Mouse (Mus musculus) adrenal gland, adult 10 weeks (tissue): ENCODE measurements around the gene Noa1. TPM values are rescaled to one million over a fixed set of nuclear protein-coding genes. Genes with fewer than 3 reads are reported as not detected.

ENCODE experiments used
- polyA plus RNA-seq: library from polyadenylated mRNA; stranded (reverse); fragments of 350-450 nt; fragmentation: Illumina TruSeq; extraction: RNeasy Lipid Tissue Mini Kit (QIAGEN cat#74804); gene quantifications from one replicate; pipeline ENCODE4 v1.2.3, GENCODE M21; 2014; ENCODE audit warnings: low read depth, low replicate concordance

Noa1 gene
- polyA plus RNA-seq = 27.1 TPM

DNA sequence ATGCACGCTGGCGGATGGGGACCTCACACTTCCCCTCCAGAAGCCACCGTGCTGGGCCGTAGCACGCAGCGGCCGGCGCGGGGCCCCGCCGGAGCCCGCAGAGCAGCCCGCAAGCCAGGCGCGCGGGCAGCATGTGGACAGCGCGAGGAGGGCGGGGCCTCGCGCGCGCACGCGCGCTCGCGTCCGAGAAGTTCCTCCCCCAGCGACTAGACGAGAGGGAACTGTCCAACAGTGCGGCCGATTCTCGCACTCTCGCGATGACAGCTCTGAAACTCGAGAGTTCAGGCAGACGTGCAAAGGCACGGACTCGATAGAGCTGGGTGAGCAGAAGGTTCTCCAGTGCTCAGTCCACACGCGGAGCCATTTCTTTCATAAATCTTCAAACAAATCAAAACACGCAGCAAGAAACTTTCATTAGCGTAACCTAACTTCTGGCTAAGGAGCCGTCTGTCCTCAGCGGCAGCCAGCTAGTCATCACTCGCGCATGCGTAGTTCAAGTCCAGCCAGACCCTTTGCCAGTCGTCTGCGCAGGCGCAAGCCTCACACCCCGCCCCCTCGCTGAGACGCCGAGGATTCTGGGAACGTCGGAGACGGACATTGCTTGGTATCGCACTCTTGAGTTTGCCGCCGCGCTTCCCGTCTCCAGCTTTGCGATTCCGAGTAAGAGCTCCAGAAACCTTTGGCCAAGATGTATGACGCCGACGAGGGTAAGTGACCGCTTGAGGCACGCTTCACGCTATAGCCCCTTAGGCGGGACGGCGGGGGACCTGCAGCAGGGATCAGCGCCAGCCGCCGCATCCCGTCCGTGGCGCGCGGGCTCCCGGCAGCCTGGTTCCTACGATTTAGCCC, at the start of gene Noa1, which contains the start of gene Polr2b:
Gene Noa1, minus strand, starts transcription at position 161 of the 849 bp plus-strand sequence.
Gene Polr2b, plus strand, starts transcription at position 224 of the 849 bp plus-strand sequence.

DNA sequence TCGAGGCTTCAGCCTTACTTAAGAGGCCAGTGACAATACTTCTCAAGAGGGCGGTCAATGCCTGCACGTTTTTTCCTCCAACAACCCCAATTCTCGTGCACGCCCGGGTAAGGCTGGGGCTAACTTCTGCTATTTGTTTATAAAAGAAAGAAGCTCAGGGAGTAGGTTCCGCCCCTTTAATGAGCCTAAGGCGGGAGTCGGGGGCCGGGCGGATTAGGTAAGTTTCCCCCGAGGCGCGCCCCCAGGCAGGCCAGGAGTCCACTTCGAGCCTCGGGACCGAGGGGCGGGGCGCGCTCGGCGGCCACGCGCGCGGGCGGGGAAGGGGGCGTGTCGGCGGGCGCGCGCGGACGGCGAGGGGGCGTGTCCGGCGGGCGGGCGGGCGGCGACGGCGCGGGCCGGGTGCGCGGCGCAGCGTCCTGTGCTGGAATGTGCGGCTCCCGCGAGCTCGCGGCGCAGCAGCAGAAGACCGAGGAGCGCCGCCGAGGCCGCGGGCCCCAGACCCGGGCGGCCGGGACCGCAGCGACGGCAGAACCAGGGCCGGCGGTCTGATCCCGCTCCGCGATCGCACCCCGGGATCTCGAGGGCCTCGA, 44.7 kb downstream of the Noa1 start, which contains the start of gene Rest:
Gene Rest, plus strand, starts transcription at position 411 of the 590 bp plus-strand sequence.

Other genes starting within 250 kb of the Noa1 start
- 1.3 TPM for gene Hopx, start 195.0 kb downstream of the Noa1 start, polyA plus RNA-seq
- not detected for gene Spink2, start 98.6 kb downstream of the Noa1 start, polyA plus RNA-seq
- gene Rest, start 44.6 kb downstream of the Noa1 start, polyA plus RNA-seq = 21.3 TPM
- 194 TPM for gene Polr2b, start 63 bp upstream of the Noa1 start, polyA plus RNA-seq
- gene Igfbp7, start 98.0 kb upstream of the Noa1 start, polyA plus RNA-seq = 841 TPM